Mouse (Mus musculus) liver, embryonic 18 days (tissue): Measurements from ENCODE around the gene Lig1. TPM values are rescaled to one million over a fixed set of nuclear protein-coding genes. Genes with fewer than 3 reads are reported as not detected.

ENCODE experiments used
- polyA plus RNA-seq: library from polyadenylated mRNA; depleted of rRNA; stranded (reverse); fragments of >200 nt; gene quantifications from 2 replicates; pipeline ENCODE4 v1.2.3, GENCODE M21; 2012; rRNA removed

Gene Lig1
- 25.7 and 27.6 TPM in 2 replicates for polyA plus RNA-seq

GRCm38 (mm10) chr7:13277081-13277480, at the start of gene Lig1:
TSS of gene Lig1 (plus strand) at chr7:13277283.

GRCm38 (mm10) chr7:13278308-13278891, 1.3 kb downstream of the Lig1 start, which contains the start of gene Zswim9:
TSS of gene Zswim9 (minus strand) at chr7:13278721.

DNA sequence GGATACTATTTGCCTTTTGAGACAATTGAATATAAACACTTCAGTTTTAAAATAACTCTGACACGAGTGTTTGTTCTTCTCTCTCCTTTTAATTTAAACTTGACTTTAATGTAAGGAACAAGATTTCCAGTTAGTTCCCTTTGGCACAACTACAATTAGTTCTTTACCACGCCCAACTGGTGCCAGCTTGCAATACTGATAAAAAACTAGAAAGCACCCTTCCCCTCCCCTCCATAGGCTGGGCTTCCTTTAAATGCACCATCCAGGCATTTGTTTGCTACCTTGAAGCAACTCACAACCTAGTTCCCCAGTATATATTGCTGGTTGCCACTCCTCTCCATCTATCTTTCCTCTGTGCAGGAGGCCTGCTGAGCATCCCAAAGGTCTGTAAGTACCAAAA, 47.2 kb downstream of the Lig1 start, which contains the start of gene Pla2g4c:
Gene Pla2g4c (plus strand): TSS at position 340 of the 400 bp plus-strand sequence.

Other genes with a start within 250 kb of the Lig1 start
- 99.3 and 101 TPM in 2 replicates for gene Chmp2a, start 242.5 kb upstream of the Lig1 start, polyA plus RNA-seq
- gene Ube2m, start 239.0 kb upstream of the Lig1 start, polyA plus RNA-seq = 86.0 and 91.7 TPM in 2 replicates
- gene Mzf1, start 222.5 kb upstream of the Lig1 start, polyA plus RNA-seq = 0.53 and 0.59 TPM in 2 replicates
- gene Vmn1r85, start 182.1 kb upstream of the Lig1 start, polyA plus RNA-seq = not detected in 2 replicates
- gene Vmn1r86, start 157.4 kb upstream of the Lig1 start, polyA plus RNA-seq = not detected in 2 replicates
- not detected in 2 replicates for gene Vmn1r87, start 137.1 kb upstream of the Lig1 start, polyA plus RNA-seq
- not detected in 2 replicates for gene Vmn1r88, start 117.7 kb upstream of the Lig1 start, polyA plus RNA-seq
- not detected in 2 replicates for gene Vmn1r89, start 64.3 kb upstream of the Lig1 start, polyA plus RNA-seq
- gene Zswim9, start 1.4 kb downstream of the Lig1 start, polyA plus RNA-seq = 1.6 and 1.8 TPM in 2 replicates
- gene Pla2g4c, start 47.4 kb downstream of the Lig1 start, polyA plus RNA-seq = 1.3 TPM in 2 replicates
- 0.02 TPM in 1 of 2 replicates, not detected in the other for gene Cabp5, start 120.8 kb downstream of the Lig1 start, polyA plus RNA-seq
- gene Bsph1, start 173.6 kb downstream of the Lig1 start, polyA plus RNA-seq = not detected in 2 replicates